Mouse (Mus musculus): ENCODE measurements around the gene Cmtr1.
"Not testable (repeated sequence)": the region's sequence is repeated elsewhere in the genome, so short reads cannot be mapped to it uniquely, and the experiment has no call there.

Cmtr1 gene

GRCm38 (mm10) chr17:29660076-29660761 lies at the start of gene Cmtr1:
TSS of gene Cmtr1 (plus strand) at chr17:29660595.
- peak; percentile 98 for DNase-seq (ENCODE audit: low spot score)

DNA sequence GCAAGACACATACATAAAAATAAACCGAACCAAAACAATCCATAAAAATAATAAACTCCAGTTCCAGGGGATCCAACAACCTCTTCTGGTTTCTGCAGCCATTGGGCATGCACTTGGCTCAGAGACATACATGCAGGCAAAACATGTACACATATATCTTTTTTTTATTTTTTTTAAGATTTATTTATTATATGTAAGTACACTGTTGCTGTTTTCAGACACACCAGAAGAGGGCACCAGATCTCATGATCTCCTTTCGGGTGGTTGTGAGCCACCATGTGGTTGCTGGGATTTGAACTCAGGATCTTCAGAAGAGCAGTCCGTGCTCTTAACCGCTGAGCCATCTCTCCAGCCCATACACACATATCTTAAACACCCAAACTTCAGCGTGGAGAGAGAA lies 46.9 kb upstream of the Cmtr1 start:
- not testable (repeated sequence) for DNase-seq (ENCODE audit: low spot score)

- DNase-seq (ENCODE audit: low spot score), result peak; percentile 93
Measured at GRCm38 (mm10) chr17:29614115-29615023, 46.0 kb upstream of the Cmtr1 start, which contains the start of the genes Rnf8 and Gm28043. TSS of gene Rnf8 (plus strand) at chr17:29614790. TSS of gene Gm28043 (plus strand) at chr17:29614876.

DNA sequence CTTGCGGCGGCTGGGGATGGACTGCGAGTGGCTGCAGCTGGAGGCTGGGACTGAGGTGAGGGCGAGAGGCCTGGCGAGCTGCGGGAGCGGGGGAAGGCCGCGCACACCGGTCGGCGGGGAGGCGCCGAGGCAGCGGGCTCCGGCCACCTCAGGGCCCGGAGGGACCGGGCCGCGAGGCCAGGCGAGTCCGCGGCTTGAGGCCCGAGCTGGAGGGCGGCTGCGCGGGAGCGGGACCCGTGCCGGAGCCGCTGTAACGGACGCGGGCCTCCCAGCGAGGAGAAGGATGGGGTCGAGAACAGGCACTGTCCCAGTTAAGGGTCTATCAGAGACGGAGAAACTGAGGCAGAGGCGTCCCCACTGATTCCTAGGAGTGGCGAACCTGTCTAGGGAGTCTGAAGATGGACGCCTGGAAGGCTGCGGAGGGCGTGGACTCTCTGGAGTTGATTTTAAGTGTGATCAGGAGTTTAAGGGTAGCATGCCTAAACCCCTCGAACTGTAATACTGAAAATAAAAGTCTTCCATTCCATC lies 45.3 kb upstream of the Cmtr1 start:
- DNase-seq (ENCODE audit: low spot score), result peak; percentile 35

DNA sequence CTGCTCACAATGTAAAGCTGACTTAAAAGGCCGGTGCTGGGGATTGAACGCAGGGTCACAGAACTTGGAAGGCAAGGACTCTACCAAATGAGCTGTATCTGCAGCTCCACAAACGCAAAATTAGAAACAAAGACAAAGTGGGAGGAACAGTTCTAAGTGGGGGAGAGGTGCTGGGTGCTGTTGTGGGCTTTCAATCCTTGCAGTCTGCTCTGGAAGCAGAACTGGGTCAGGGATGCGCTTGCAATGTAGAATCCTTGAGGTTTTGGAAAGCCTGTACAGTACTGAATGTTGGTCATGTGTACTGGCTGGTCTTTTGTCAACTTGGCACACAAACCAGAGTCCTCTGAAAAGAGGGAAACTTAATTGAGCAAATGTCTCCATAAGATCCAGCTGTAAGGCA lies 44.8 kb upstream of the Cmtr1 start:
- no peak for DNase-seq (ENCODE audit: low spot score)

DNA sequence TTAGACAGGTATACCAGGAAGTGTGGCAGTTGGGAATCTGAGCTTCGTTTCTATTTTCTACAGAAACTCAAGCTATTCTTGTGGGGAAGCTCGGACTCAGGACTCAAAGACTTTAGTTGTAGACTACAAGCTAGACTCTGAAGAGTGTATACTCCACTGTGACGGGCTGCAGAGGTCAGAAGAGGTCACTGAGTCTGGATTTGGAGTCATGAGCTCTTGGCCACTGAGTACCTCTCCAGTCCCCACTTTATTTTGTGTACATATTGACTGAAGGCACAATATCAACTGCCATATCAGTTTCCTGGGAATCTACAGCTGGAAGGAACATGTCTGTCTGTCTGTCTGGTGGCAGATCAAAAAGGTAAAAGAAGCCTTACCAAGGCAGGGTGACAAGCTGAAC lies 41.2 kb upstream of the Cmtr1 start:
- no peak for DNase-seq (ENCODE audit: low spot score)

- DNase-seq (ENCODE audit: low spot score), result no peak
Measured at GRCm38 (mm10) chr17:29623488-29623887, 36.9 kb upstream of the Cmtr1 start.

GRCm38 (mm10) chr17:29627285-29627684 lies 33.1 kb upstream of the Cmtr1 start:
- no peak for DNase-seq (ENCODE audit: low spot score)

GRCm38 (mm10) chr17:29628946-29629345 lies 31.4 kb upstream of the Cmtr1 start:
- no peak for DNase-seq (ENCODE audit: low spot score)

DNA sequence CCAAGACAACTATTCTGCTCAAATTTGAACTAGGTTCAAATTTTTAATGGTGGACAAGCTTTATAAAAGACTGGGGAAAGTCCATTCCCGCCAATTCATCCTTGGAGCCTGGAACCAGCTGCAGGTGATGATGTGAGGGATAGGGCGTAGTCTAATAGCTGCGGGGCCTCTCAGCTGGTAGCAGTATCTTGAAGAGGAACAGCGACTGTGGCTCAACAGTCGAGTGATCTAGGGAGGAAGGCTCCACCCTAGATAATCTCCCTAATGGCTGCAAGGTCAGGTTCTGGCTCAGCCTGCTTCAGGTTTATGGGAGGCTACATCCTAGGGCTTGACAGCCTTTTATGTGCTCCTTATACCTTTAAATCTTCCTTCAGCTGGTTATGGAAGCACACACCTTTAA lies 30.8 kb upstream of the Cmtr1 start:
- DNase-seq (ENCODE audit: low spot score), result no peak

DNA sequence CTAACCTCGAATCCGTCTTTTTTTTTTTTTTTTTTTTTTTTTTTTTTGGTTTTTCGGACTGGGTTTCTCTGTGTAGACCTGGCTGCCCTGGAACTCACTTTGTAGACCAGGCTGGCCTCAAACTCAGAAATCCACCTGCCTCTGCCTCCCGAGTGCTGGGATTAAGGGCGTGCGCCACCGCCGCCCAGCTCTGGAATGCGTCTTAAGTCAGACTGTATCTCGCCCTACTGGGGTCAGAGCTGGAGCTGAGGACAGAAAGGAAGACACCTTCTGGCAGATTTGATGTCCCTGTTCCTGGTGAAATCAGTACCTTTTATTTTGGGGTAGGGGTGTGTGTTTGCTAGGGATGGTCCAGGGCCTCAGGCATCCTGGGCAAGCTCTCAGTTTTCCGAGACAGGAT lies 28.1 kb upstream of the Cmtr1 start:
- DNase-seq (ENCODE audit: low spot score), result no peak

DNA sequence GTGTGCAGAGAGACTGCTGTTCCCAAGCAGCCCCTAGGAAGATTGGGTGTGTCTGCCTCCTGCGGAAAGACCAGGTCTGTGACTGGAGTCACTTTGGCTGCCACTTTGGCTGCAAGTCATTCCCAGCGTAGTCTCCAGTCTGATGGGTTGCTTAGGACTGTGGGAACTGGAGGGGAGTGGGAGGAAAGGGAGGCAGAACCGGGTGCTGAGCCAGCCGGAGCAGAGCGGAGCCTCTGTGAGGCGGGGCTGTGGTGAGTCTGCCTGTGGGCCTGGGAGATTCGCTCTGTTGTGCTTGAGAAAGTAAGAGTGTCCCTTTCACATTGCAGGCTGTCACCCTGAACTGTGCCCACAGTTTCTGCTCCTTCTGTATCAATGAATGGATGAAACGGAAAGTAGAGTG lies 24.9 kb upstream of the Cmtr1 start:
- DNase-seq (ENCODE audit: low spot score), result no peak

DNA sequence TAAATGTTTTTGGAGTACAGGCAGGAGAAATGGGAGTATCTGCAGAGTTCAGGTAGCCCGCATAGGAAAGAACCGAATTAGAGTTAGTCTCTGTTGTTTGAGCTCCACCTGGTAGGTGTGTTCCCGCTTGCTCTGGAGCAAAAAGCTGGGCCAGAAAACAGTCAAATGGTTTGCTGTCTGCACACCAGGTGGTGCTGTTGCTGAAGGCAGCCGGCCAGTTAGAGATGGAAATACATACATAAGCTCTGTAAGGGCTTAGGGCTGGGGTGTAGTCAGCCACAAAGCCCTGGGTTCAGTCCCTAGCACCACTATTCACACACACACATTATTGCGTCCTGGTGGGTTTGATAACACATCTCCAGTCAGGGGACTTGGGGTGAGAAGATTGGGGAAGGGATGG lies 24.3 kb upstream of the Cmtr1 start:
- DNase-seq (ENCODE audit: low spot score), result no peak

DNA sequence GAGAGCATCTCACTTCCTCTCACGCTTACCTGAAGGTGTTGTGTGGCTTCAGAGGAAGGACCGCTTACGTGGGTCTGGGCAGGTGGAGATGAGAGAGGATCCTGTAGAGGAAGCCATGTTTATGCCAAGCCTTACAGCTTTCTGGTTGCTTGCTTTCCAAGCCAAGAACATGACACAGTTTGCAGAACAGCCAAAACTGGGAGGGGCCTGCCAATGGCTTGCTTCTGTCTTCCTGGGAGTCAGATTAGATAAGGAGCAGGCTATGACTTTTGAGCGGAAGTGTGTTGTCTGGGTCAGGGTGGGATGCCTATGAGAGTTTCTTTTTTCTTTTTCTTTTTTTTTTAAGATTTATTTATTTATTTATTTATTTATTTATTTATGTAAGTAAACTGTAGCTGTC lies 23.0 kb upstream of the Cmtr1 start:
- no peak for DNase-seq (ENCODE audit: low spot score)

DNA sequence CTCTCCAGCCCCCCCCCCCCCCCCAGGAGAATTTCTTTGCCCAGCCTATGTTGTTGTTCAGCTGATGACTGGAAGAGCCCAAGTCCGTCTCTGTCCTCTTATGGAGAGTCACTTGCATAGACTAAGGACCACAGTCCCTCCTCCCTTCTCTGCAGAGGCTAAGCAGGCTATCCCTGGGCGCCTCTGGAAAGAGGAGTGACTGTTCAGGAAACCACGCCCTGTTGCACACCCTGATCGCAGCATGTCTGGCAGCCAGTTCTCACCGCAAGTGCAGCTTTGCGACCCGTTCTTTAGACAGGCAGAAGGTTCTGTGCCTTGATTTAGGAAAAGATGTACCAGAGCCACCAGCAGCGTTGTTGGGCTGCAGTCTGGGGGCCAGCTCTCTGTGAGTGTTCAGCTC lies 22.5 kb upstream of the Cmtr1 start:
- DNase-seq (ENCODE audit: low spot score), result no peak

DNA sequence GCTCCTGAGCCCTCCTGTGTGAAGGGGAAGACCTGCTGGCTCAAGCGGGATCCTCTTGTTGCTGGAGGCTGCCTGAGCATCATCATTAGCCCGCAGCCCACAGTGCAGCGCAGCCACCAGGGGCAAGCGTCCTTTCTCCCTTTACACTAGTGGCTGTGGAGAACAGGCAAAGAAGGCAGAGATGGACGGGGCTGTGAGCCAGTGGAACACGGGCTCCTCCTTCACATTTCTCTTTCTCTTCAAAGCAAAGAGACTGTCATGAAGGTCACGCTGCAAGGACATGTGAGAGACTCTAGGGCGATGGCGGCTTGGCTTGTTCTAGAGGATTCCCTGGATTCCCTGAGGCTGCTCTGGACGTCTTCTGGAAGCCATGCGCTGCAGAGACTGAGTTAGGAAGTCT lies 19.4 kb upstream of the Cmtr1 start:
- no peak for DNase-seq (ENCODE audit: low spot score)

- no peak for DNase-seq (ENCODE audit: low spot score)
Measured at GRCm38 (mm10) chr17:29642219-29642618, 18.2 kb upstream of the Cmtr1 start.

DNA sequence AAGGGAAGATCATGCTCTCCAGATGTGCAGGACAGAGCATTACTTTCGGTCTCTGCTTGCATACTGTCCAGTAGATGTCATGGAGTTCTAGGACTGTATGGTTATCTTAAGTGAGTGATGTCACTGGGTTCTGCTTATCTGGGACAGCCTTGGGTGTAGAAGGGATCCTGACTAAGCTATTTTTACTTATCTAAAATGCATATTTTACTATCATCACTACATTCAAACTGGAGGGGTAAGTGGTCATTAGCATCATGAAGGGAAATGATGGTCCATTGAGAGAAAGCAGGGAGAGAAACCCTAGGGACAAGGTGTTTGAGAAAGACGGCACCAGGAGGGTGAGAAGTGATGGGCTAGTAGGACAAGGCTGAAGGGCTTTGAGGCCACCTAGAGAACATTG lies 2.1 kb upstream of the Cmtr1 start:
- no peak for DNase-seq (ENCODE audit: low spot score)

- DNase-seq (ENCODE audit: low spot score), result no peak
Measured at GRCm38 (mm10) chr17:29660762-29661391, 482 bp downstream of the Cmtr1 start.

DNA sequence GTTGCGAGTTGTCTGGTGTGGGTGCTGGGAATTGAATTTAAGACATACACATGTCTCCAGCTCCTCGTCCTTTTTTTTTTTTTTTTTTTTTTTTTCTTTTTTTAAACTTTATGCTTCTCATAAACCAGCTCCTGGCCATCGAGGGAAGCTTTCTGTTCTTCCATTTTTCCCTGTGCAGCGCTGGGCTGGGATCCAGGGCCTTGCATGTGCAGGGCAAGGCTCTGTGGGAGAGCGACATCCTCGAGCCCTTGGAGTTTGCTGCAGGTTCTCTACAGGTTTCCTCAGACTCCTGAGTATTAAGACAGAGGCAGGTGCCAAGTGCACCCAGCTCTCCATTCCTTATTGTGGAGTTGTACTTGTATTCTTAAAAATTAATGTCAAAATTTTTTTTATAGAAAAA lies 1.8 kb downstream of the Cmtr1 start:
- DNase-seq (ENCODE audit: low spot score), result no peak

DNA sequence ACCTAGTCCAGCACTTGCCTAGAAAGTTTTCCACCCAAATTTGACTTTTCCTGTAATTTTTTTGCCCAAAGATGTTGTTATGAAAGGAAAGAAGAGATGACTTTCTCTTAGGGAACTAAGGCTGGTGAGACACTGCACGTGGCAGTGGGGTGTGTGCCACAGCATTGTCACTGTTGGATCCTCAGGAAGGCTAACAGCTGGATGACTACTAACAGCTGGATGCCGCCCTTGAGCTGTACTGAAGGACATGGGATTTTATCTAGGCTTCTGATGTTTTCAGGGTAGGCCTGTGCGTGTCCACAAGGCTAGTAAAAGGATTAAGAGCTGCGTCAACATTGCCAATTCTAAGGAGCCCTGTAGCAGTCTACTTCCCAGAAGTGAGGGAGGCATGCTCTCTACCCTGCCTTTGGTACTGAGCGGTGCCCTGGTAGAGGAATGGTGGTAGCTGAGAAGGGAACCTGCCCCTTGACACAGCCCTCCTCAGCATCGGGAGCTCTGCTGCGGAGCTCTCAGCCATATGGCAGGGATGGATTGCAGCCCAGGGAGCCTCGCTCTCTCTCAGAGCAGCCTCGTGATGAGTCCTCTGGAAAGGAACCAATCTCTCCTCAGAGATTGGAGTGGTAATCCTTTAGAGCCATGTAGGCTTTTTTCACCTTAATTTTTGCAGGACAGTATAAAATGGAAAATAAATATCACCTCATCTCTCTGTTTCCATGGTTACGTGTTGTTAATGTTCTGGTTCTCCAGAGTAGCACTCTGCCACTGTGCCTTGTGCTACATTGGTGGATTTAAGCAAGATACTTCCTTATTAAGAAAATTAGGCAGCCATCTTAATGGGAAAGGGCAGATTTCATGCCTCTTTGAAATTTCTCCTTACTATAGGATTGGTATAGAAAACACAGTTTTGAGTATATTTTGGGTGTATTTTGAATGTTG lies 7.9 kb downstream of the Cmtr1 start:
- no peak for DNase-seq (ENCODE audit: low spot score)
